ENCODE assay signal across 18 mouse cellular contexts in genomic region chr19:45596434-45596833, GRCm38 (mm10). TPM values are rescaled to one million over a fixed set of nuclear protein-coding genes. Genes with fewer than 3 reads are reported as not detected.
A peak's percentile ranks its signal among the peaks of the same experiment; 100 is the strongest.
DNase-seq lines count a peak whose midpoint lies in the region; ATAC-seq lines count a peak whose summit lies in the region.
"Had no signal": no experiment of that assay in that cellular context is flagged by ENCODE, and none has a peak within 500 bp of the region (broad histone marks: within the 10 kb centered on the region; RNA-seq: fewer than 3 reads in every experiment).

No protein-coding gene starts in this region.

- ATAC-seq in forebrain, embryonic 13.5 days = no peak
- ATAC-seq in neural tube, embryonic 13.5 days (ENCODE audit: low read depth) = peak; percentile 40
- ATAC-seq in hindbrain, embryonic 11.5 days (ENCODE audit: low FRiP score) = peak; percentile 49
- 0 out of 2 replicates have a peak, but pooled peaks have one; percentile 9 for ATAC-seq in neural tube, embryonic 14.5 days (ENCODE audit: low read depth)
- no peak for ATAC-seq in erythroblast, adult 5-6 weeks (replicated peaks; ENCODE audit: low FRiP score, poor library complexity, severe bottlenecking)
- ATAC-seq: activated CD4-positive, CD25-positive, alpha-beta regulatory T cell, adult 4 months; CD4-positive, CD25-positive, alpha-beta regulatory T cell, adult 4 months; Patski had no signal

- H3K27ac ChIP-seq in forebrain, embryonic 10.5 days = no peak overlapping the region
- no peak overlapping the region for H3K27ac ChIP-seq in forebrain, embryonic 13.5 days
- H3K27ac ChIP-seq in neural tube, embryonic 13.5 days (replicated peaks) = no peak overlapping the region
- no peak overlapping the region for H3K27ac ChIP-seq in hindbrain, embryonic 11.5 days (ENCODE audit: low read depth, low read length)
- H3K27ac ChIP-seq in neural tube, embryonic 14.5 days (ENCODE audit: low read depth, low read length) = no peak overlapping the region
- H3K27ac ChIP-seq: layer of hippocampus, adult 2 months; liver, embryonic 15.5 days; stomach, postnatal 0 days had no signal

- H3K9me3 ChIP-seq in forebrain, embryonic 10.5 days = no peaks in the 10 kb centered on the region; the same call in 1 of the 2 replicates
- no peaks in the 10 kb centered on the region for H3K9me3 ChIP-seq in forebrain, embryonic 13.5 days (replicated peaks)
- no peaks in the 10 kb centered on the region for H3K9me3 ChIP-seq in neural tube, embryonic 13.5 days
- H3K9me3 ChIP-seq in hindbrain, embryonic 11.5 days (ENCODE audit: control insufficient read depth, low read length) = no peaks in the 10 kb centered on the region
- H3K9me3 ChIP-seq in neural tube, embryonic 14.5 days (ENCODE audit: control insufficient read depth, low read length) = no peaks in the 10 kb centered on the region
- H3K9me3 ChIP-seq: liver, embryonic 15.5 days had no signal

- WGBS in forebrain, embryonic 10.5 days = 58% methylated on average over 6 of the region's 6 CpGs
- WGBS in forebrain, embryonic 13.5 days = 32% methylated on average over 6 of the region's 6 CpGs
- 46% methylated on average over 6 of the region's 6 CpGs for WGBS in neural tube, embryonic 13.5 days
- 64% methylated on average over 6 of the region's 6 CpGs for WGBS in hindbrain, embryonic 11.5 days
- 41% methylated on average over 6 of the region's 6 CpGs for WGBS in neural tube, embryonic 14.5 days

- no peak overlapping the region for H3K4me3 ChIP-seq in forebrain, embryonic 10.5 days
- no peak overlapping the region for H3K4me3 ChIP-seq in forebrain, embryonic 13.5 days
- no peak overlapping the region for H3K4me3 ChIP-seq in neural tube, embryonic 13.5 days
- no peak overlapping the region for H3K4me3 ChIP-seq in hindbrain, embryonic 11.5 days (ENCODE audit: low read depth, low read length)
- no peak overlapping the region for H3K4me3 ChIP-seq in neural tube, embryonic 14.5 days (ENCODE audit: low read depth, low read length)
- H3K4me3 ChIP-seq: layer of hippocampus, adult 2 months; liver, embryonic 15.5 days had no signal

- H3K36me3 ChIP-seq in forebrain, embryonic 10.5 days (replicated peaks) = no peaks in the 10 kb centered on the region
- no peaks in the 10 kb centered on the region for H3K36me3 ChIP-seq in forebrain, embryonic 13.5 days (ENCODE audit: poor library complexity, severe bottlenecking)
- peaks cover 2% of the 10 kb centered on the region; the same call in 1 of the 2 replicates for H3K36me3 ChIP-seq in neural tube, embryonic 13.5 days
- no peaks in the 10 kb centered on the region for H3K36me3 ChIP-seq in hindbrain, embryonic 11.5 days (ENCODE audit: control insufficient read depth, insufficient read depth, low read length)
- 0 out of 2 replicates have a peak, but pooled peaks cover 1% of the 10 kb centered on the region for H3K36me3 ChIP-seq in neural tube, embryonic 14.5 days (ENCODE audit: control insufficient read depth, insufficient read depth, low read length)

- peaks cover 39% of the 10 kb centered on the region for H3K4me1 ChIP-seq in forebrain, embryonic 10.5 days
- H3K4me1 ChIP-seq in forebrain, embryonic 13.5 days = peaks cover 14% of the 10 kb centered on the region
- H3K4me1 ChIP-seq in neural tube, embryonic 13.5 days (replicated peaks) = peaks cover 14% of the 10 kb centered on the region
- H3K4me1 ChIP-seq in hindbrain, embryonic 11.5 days (replicated peaks; ENCODE audit: control insufficient read depth, insufficient read depth, low read length) = 0 out of 2 replicates have a peak, but pooled peaks cover 4% of the 10 kb centered on the region
- H3K4me1 ChIP-seq in neural tube, embryonic 14.5 days (ENCODE audit: control insufficient read depth, insufficient read depth, low read length) = no peaks in the 10 kb centered on the region

- DNase-seq in forebrain, embryonic 10.5 days (ENCODE audit: extremely low spot score, low spot score) = peak; percentile 33
- DNase-seq in neural tube, embryonic 10.5 days (ENCODE audit: extremely low spot score, low spot score) = no peak
- no peak for DNase-seq in hindbrain, embryonic 11.5 days (ENCODE audit: low spot score)
- no peak for DNase-seq in heart, postnatal 4 days
- DNase-seq: adrenal gland, postnatal 14 days; kidney, adult 11 months; kidney, postnatal 10 days; layer of hippocampus, postnatal 36 days had no signal

- peaks cover 100% of the 10 kb centered on the region for H3K27me3 ChIP-seq in forebrain, embryonic 10.5 days (ENCODE audit: poor library complexity, severe bottlenecking)
- H3K27me3 ChIP-seq in forebrain, embryonic 13.5 days = peaks cover 98% of the 10 kb centered on the region
- H3K27me3 ChIP-seq in neural tube, embryonic 13.5 days = peaks cover 81% of the 10 kb centered on the region
- H3K27me3 ChIP-seq in hindbrain, embryonic 11.5 days (ENCODE audit: control insufficient read depth, insufficient read depth, low read length) = peaks cover 32% of the 10 kb centered on the region
- H3K27me3 ChIP-seq in neural tube, embryonic 14.5 days (ENCODE audit: control insufficient read depth, insufficient read depth, low read length) = peaks cover 5% of the 10 kb centered on the region; the same call in 1 of the 2 replicates
- H3K27me3 ChIP-seq: liver, embryonic 15.5 days; Patski had no signal

- no peak overlapping the region for H3K4me2 ChIP-seq in forebrain, embryonic 13.5 days
- H3K4me2 ChIP-seq in neural tube, embryonic 13.5 days = no peak overlapping the region
- H3K4me2 ChIP-seq in hindbrain, embryonic 11.5 days (replicated peaks; ENCODE audit: low read depth, low read length) = no peak overlapping the region
- H3K4me2 ChIP-seq in neural tube, embryonic 14.5 days (ENCODE audit: low read depth, low read length) = no peak overlapping the region
- H3K4me2 ChIP-seq: liver, embryonic 15.5 days had no signal

- no peak overlapping the region for H3K9ac ChIP-seq in forebrain, embryonic 13.5 days
- H3K9ac ChIP-seq in neural tube, embryonic 13.5 days = no peak overlapping the region
- no peak overlapping the region for H3K9ac ChIP-seq in hindbrain, embryonic 11.5 days (ENCODE audit: low read depth, low read length)
- no peak overlapping the region for H3K9ac ChIP-seq in neural tube, embryonic 14.5 days (replicated peaks; ENCODE audit: low read depth, low read length)
- H3K9ac ChIP-seq: liver, embryonic 15.5 days had no signal

RNA-seq across cellular contexts. Expression of gene Gm17018, which starts 36.0 kb away (rescaled TPM):
- 52.1 and 53.5 TPM in 2 replicates for polyA plus RNA-seq in forebrain, embryonic 10.5 days (2016; fragmentation: Nextera tagmentation; extraction: Ambion mirVana)
- polyA plus RNA-seq in forebrain, embryonic 13.5 days (2015; fragmentation: Nextera tagmentation; extraction: Ambion mirVana) = 44.0 and 48.1 TPM in 2 replicates
- 63.4 and 66.7 TPM in 2 replicates for polyA plus RNA-seq in neural tube, embryonic 13.5 days (2015; fragmentation: Nextera tagmentation; extraction: Ambion mirVana)
- 62.7 and 63.4 TPM in 2 replicates for polyA plus RNA-seq in hindbrain, embryonic 11.5 days (2014; fragmentation: Nextera tagmentation; extraction: Ambion mirVana)
- polyA plus RNA-seq in neural tube, embryonic 14.5 days (2014; fragmentation: Nextera tagmentation; extraction: Ambion mirVana) = 68.1 and 76.3 TPM in 2 replicates
- total RNA-seq in erythroblast, adult 5-6 weeks (2015; ENCODE audit: low replicate concordance) = 1.2 and 5.6 TPM in 2 replicates
- total RNA-seq in erythroblast, adult 5-6 weeks (2017; ENCODE audit: low replicate concordance) = 0.68 and 2.5 TPM in 2 replicates
- 10 to 100 TPM; 17.2 to 22.8 TPM for total RNA-seq in heart, postnatal 4 days (2021)

RNA-seq across cellular contexts. Expression of gene Poll, which starts 36.1 kb away (rescaled TPM):
- polyA plus RNA-seq in forebrain, embryonic 10.5 days (2016; fragmentation: Nextera tagmentation; extraction: Ambion mirVana) = 25.7 and 26.6 TPM in 2 replicates
- polyA plus RNA-seq in forebrain, embryonic 13.5 days (2015; fragmentation: Nextera tagmentation; extraction: Ambion mirVana) = 16.2 and 16.7 TPM in 2 replicates
- 12.0 and 14.2 TPM in 2 replicates for polyA plus RNA-seq in neural tube, embryonic 13.5 days (2015; fragmentation: Nextera tagmentation; extraction: Ambion mirVana)
- 14.1 and 16.4 TPM in 2 replicates for polyA plus RNA-seq in hindbrain, embryonic 11.5 days (2014; fragmentation: Nextera tagmentation; extraction: Ambion mirVana)
- polyA plus RNA-seq in neural tube, embryonic 14.5 days (2014; fragmentation: Nextera tagmentation; extraction: Ambion mirVana) = 9.2 and 11.7 TPM in 2 replicates
- total RNA-seq in erythroblast, adult 5-6 weeks (2015; ENCODE audit: low replicate concordance) = 1.3 TPM in 1 of 2 replicates, not detected in the other
- 1.5 and 2.3 TPM in 2 replicates for total RNA-seq in erythroblast, adult 5-6 weeks (2017; ENCODE audit: low replicate concordance)
- 1 to 10 TPM; 8.1 to 8.5 TPM for total RNA-seq in heart, postnatal 4 days (2021)

Comparison
In these comparisons a context has a peak if more than half of its experiments do, and no peak if none do; other contexts are left out.
1. ATAC-seq: peak in neural tube, embryonic 13.5 days (single experiment), hindbrain, embryonic 11.5 days (single experiment) and neural tube, embryonic 14.5 days (single experiment); none in forebrain, embryonic 13.5 days (single experiment) and erythroblast, adult 5-6 weeks (single experiment).